Mouse (Mus musculus) forebrain, embryonic 14.5 days (tissue): ENCODE measurements at regions not wholly inside any gene's neighbourhood (a gene's known extent, or its start where the extent isn't known, plus 50 kb on each side); places are given as distances from the start of the nearest gene placed in this dataset.
A peak's percentile ranks its signal among the peaks of the same experiment; 100 is the strongest.

Experiments used
- ATAC-seq: fragments of 200-750 bp; cut with Nextera tagmentation; 2 replicates; pipeline ENCODE4 v1.8.0; 2017; ENCODE audit warnings: mild to moderate bottlenecking, moderate library complexity
- DNase-seq: peaks from one replicate; pipeline ENCODE4 v3.0.0-alpha.2; 2015; ENCODE audit warnings: low spot score
- H3K27ac ChIP-seq: fragments of 300-500 bp; sonication (generic); 2 replicates; pipeline ENCODE4 v1.5.1; 2014; ENCODE audit warnings: low read depth, mild to moderate bottlenecking, control low read depth, low read length, moderate library complexity
- H3K27me3 ChIP-seq: fragments of 300-500 bp; sonication (generic); replicated peaks from 2 replicates; pipeline ENCODE4 v1.6.1; 2014; ENCODE audit warnings: low read length, control low read depth, mixed read lengths; ENCODE audit not compliant: control insufficient read depth, insufficient read depth
- H3K36me3 ChIP-seq: fragments of 300-500 bp; sonication (generic); 2 replicates; pipeline ENCODE4 v1.6.1; 2014; ENCODE audit warnings: low read length, control low read depth; ENCODE audit not compliant: control insufficient read depth, insufficient read depth
- H3K4me1 ChIP-seq: fragments of 300-500 bp; sonication (generic); 2 replicates; pipeline ENCODE4 v1.6.1; 2014; ENCODE audit warnings: antibody characterized with exemption, low read length, control low read depth; ENCODE audit not compliant: control insufficient read depth, insufficient read depth
- H3K4me2 ChIP-seq: fragments of 300-500 bp; sonication (generic); 2 replicates; pipeline ENCODE4 v1.6.1; 2014; ENCODE audit warnings: mild to moderate bottlenecking, control low read depth, low read length
- H3K4me3 ChIP-seq: fragments of 300-500 bp; sonication (generic); 2 replicates; pipeline ENCODE4 v1.5.1; 2014; ENCODE audit warnings: low read depth, low read length, control low read depth
- H3K9ac ChIP-seq: fragments of 300-500 bp; sonication (generic); 2 replicates; pipeline ENCODE4 v1.6.1; 2014; ENCODE audit warnings: mild to moderate bottlenecking, low read length, control low read depth, moderate library complexity
- H3K9me3 ChIP-seq: fragments of 300-500 bp; sonication (generic); replicated peaks from 2 replicates; pipeline ENCODE4 v1.6.1; 2016; ENCODE audit warnings: low read length, control low read depth, mixed read lengths; ENCODE audit not compliant: control insufficient read depth
- WGBS: fragments of 180-500 bp; shearing (Covaris S2); extraction: QIAGEN DNeasy Blood & Tissue Kit; methylation state at CpG from one replicate; pipeline ENCODE4 v1.1.7; 2014; 5-methylcytosine and 5-hydroxymethylcytosine counted together

GRCm38 (mm10) chr13:90341597-90342212 lies 252.3 kb upstream of the Xrcc4 start:
- Histone ChIP-seq H3K4me3 (no peak overlapping the region), H3K27ac (no peak overlapping the region), H3K9ac (no peak overlapping the region), H3K9me3 (no peaks in the 10 kb centered on the region), H3K4me2 (no peak overlapping the region), H3K4me1 (no peaks in the 10 kb centered on the region; the same call in 1 of the 2 replicates), H3K27me3 (no peaks in the 10 kb centered on the region), H3K36me3 (no peaks in the 10 kb centered on the region)
- WGBS: 85% methylated on average over 8 of the region's 8 CpGs
- ATAC-seq: no peak
- DNase-seq: no peak

- WGBS: 69% methylated on average over 2 of the region's 2 CpGs
- Histone ChIP-seq H3K4me1 (no peaks in the 10 kb centered on the region; the same call in 1 of the 2 replicates), H3K9ac (no peak overlapping the region)
Measured at GRCm38 (mm10) chr13:90340647-90341160, 251.3 kb upstream of the Xrcc4 start.

GRCm38 (mm10) chr13:90337591-90337990 lies 248.2 kb upstream of the Xrcc4 start:
- Histone ChIP-seq H3K9me3 (no peaks in the 10 kb centered on the region), H3K27ac (no peak overlapping the region), H3K9ac (no peak overlapping the region), H3K4me1 (no peaks in the 10 kb centered on the region; the same call in 1 of the 2 replicates), H3K4me3 (no peak overlapping the region), H3K4me2 (no peak overlapping the region), H3K27me3 (no peaks in the 10 kb centered on the region), H3K36me3 (no peaks in the 10 kb centered on the region)
- no peak for ATAC-seq
- no peak for DNase-seq
- 88% methylated on average over 1 of the region's 1 CpGs for WGBS

More at GRCm38 (mm10) chr13:90340647-90341160, 251.3 kb upstream of the Xrcc4 start:
- Histone ChIP-seq H3K27ac (no peak overlapping the region), H3K36me3 (no peaks in the 10 kb centered on the region), H3K4me2 (no peak overlapping the region), H3K27me3 (no peaks in the 10 kb centered on the region), H3K9me3 (no peaks in the 10 kb centered on the region), H3K4me3 (no peak overlapping the region)
- ATAC-seq (no peak), DNase-seq (no peak)

- WGBS: 3% methylated on average over 3 of the region's 3 CpGs
- Histone ChIP-seq H3K27me3 (no peaks in the 10 kb centered on the region), H3K27ac (no peak overlapping the region), H3K9me3 (no peaks in the 10 kb centered on the region), H3K4me3 (no peak overlapping the region), H3K4me1 (no peaks in the 10 kb centered on the region), H3K4me2 (no peak overlapping the region), H3K9ac (no peak overlapping the region), H3K36me3 (no peaks in the 10 kb centered on the region)
- ATAC-seq (no peak; the same call in 1 of the 2 replicates), DNase-seq (no peak)
Measured at GRCm38 (mm10) chr13:90335741-90336037, 246.3 kb upstream of the Xrcc4 start.

GRCm38 (mm10) chr13:90334934-90335740 lies 245.7 kb upstream of the Xrcc4 start:
- Histone ChIP-seq H3K9me3 (no peaks in the 10 kb centered on the region), H3K4me1 (no peaks in the 10 kb centered on the region), H3K9ac (no peak overlapping the region), H3K27me3 (no peaks in the 10 kb centered on the region), H3K27ac (no peak overlapping the region), H3K4me3 (no peak overlapping the region), H3K4me2 (no peak overlapping the region), H3K36me3 (no peaks in the 10 kb centered on the region)
- DNase-seq (peak; percentile 87), ATAC-seq (peak; percentile 79)
- 15% methylated on average over 6 of the region's 6 CpGs for WGBS

GRCm38 (mm10) chr13:90334286-90334685 lies 244.9 kb upstream of the Xrcc4 start:
- Histone ChIP-seq H3K4me1 (no peaks in the 10 kb centered on the region), H3K4me3 (no peak overlapping the region), H3K27ac (no peak overlapping the region), H3K4me2 (no peak overlapping the region), H3K9ac (no peak overlapping the region), H3K36me3 (no peaks in the 10 kb centered on the region), H3K9me3 (no peaks in the 10 kb centered on the region), H3K27me3 (no peaks in the 10 kb centered on the region)
- DNase-seq (peak; percentile 63), ATAC-seq (peak; percentile 49)

- H3K36me3 ChIP-seq: no peaks in the 10 kb centered on the region
Measured at GRCm38 (mm10) chr13:90325226-90325625, 235.8 kb upstream of the Xrcc4 start.

GRCm38 (mm10) chr13:90313209-90313978 lies 224.0 kb upstream of the Xrcc4 start:
- Histone ChIP-seq H3K36me3 (no peaks in the 10 kb centered on the region), H3K9ac (no peak overlapping the region), H3K9me3 (no peaks in the 10 kb centered on the region), H3K4me1 (no peaks in the 10 kb centered on the region), H3K4me2 (no peak overlapping the region), H3K27me3 (no peaks in the 10 kb centered on the region), H3K27ac (no peak overlapping the region), H3K4me3 (no peak overlapping the region)
- ATAC-seq (peak; percentile 52; the same call in 1 of the 2 replicates), DNase-seq (peak; percentile 46)
- WGBS: 66% methylated on average over 9 of the region's 9 CpGs

More at GRCm38 (mm10) chr13:90325226-90325625, 235.8 kb upstream of the Xrcc4 start:
- 69% methylated on average over 3 of the region's 3 CpGs for WGBS
- no peaks in the 10 kb centered on the region for H3K4me1 ChIP-seq
- DNase-seq (peak; percentile 63), ATAC-seq (peak; percentile 72; the same call in 1 of the 2 replicates)
- no peak overlapping the region for H3K9ac ChIP-seq
- H3K27me3 ChIP-seq: no peaks in the 10 kb centered on the region
- no peaks in the 10 kb centered on the region for H3K9me3 ChIP-seq
- no peak overlapping the region for H3K4me3 ChIP-seq
- no peak overlapping the region for H3K27ac ChIP-seq
- no peak overlapping the region for H3K4me2 ChIP-seq
